ENCODE assay signal across 8 mouse cellular contexts in genomic region chr2:109890068-109890467, GRCm38 (mm10). TPM values are rescaled to one million over a fixed set of nuclear protein-coding genes. Genes with fewer than 3 reads are reported as not detected.
A peak's percentile ranks its signal among the peaks of the same experiment; 100 is the strongest.
DNase-seq lines count a peak whose midpoint lies in the region; ATAC-seq and TF ChIP-seq lines count a peak whose summit lies in the region.

No protein-coding gene starts in this region.

- H3K27ac ChIP-seq in lung, embryonic 15.5 days, result no peak overlapping the region
- H3K27ac ChIP-seq in embryonic facial prominence, embryonic 10.5 days (replicated peaks), result peak overlapping the region; percentile 98
- peak overlapping the region; percentile 84; the same call in 1 of the 2 replicates for H3K27ac ChIP-seq in intestine, embryonic 14.5 days (ENCODE audit: low read depth)
- peak overlapping the region; percentile 89 for H3K27ac ChIP-seq in neural tube, embryonic 13.5 days (replicated peaks)

- no peak overlapping the region; the same call in 1 of the 2 replicates for H3K9ac ChIP-seq in lung, embryonic 15.5 days
- peak overlapping the region; percentile 94 for H3K9ac ChIP-seq in intestine, embryonic 14.5 days (ENCODE audit: low read length)
- peak overlapping the region; percentile 96 for H3K9ac ChIP-seq in neural tube, embryonic 13.5 days

- H3K36me3 ChIP-seq in lung, embryonic 15.5 days, result peaks cover 9% of the 10 kb centered on the region
- peaks cover 10% of the 10 kb centered on the region for H3K36me3 ChIP-seq in embryonic facial prominence, embryonic 10.5 days (replicated peaks)
- H3K36me3 ChIP-seq in intestine, embryonic 14.5 days (ENCODE audit: control insufficient read depth, insufficient read depth, low read length), result peaks cover 9% of the 10 kb centered on the region
- peaks cover 10% of the 10 kb centered on the region for H3K36me3 ChIP-seq in neural tube, embryonic 13.5 days

- H3K9me3 ChIP-seq in lung, embryonic 15.5 days, result no peaks in the 10 kb centered on the region
- H3K9me3 ChIP-seq in embryonic facial prominence, embryonic 10.5 days, result no peaks in the 10 kb centered on the region
- H3K9me3 ChIP-seq in intestine, embryonic 14.5 days (ENCODE audit: control insufficient read depth, low read length), result 0 out of 2 replicates have a peak, but pooled peaks cover 5% of the 10 kb centered on the region
- H3K9me3 ChIP-seq in neural tube, embryonic 13.5 days, result no peaks in the 10 kb centered on the region

- no peak for TF ChIP-seq CTCF in lung, adult 2 months (IDR thresholded peaks at IDR 0.05; ENCODE audit: insufficient read depth, low read length)

- 39% methylated on average over 4 of the region's 4 CpGs for WGBS in lung, embryonic 15.5 days
- 37% methylated on average over 4 of the region's 4 CpGs for WGBS in lung, adult 2 months
- 37% methylated on average over 4 of the region's 4 CpGs for WGBS in embryonic facial prominence, embryonic 10.5 days
- 35% methylated on average over 4 of the region's 4 CpGs for WGBS in intestine, embryonic 14.5 days
- 42% methylated on average over 4 of the region's 4 CpGs for WGBS in neural tube, embryonic 13.5 days

- peak overlapping the region; percentile 82 for H3K4me3 ChIP-seq in lung, embryonic 15.5 days
- no peak overlapping the region for H3K4me3 ChIP-seq in lung, adult 2 months (replicated peaks; ENCODE audit: extremely low read depth, low read depth, low read length)
- peak overlapping the region; percentile 95 for H3K4me3 ChIP-seq in embryonic facial prominence, embryonic 10.5 days
- peak overlapping the region; percentile 98 for H3K4me3 ChIP-seq in intestine, embryonic 14.5 days (ENCODE audit: low read depth, low read length)
- H3K4me3 ChIP-seq in neural tube, embryonic 13.5 days, result peak overlapping the region; percentile 99

- DNase-seq in lung, adult 2 months, result no peak
- no peak for DNase-seq in embryonic facial prominence, embryonic 10.5 days (ENCODE audit: low spot score)
- no peak for DNase-seq in intestine, embryonic 14.5 days (ENCODE audit: low spot score)
- DNase-seq in layer of hippocampus, adult 9-10 months (ENCODE audit: low spot score), result no peak
- no peak for DNase-seq in adrenal gland, postnatal 25 days
- DNase-seq in layer of hippocampus, adult 9-11 months, result no peak

- H3K27me3 ChIP-seq in lung, embryonic 15.5 days, result no peaks in the 10 kb centered on the region
- H3K27me3 ChIP-seq in embryonic facial prominence, embryonic 10.5 days (replicated peaks; ENCODE audit: low read depth, poor library complexity, severe bottlenecking), result no peaks in the 10 kb centered on the region
- H3K27me3 ChIP-seq in intestine, embryonic 14.5 days (replicated peaks; ENCODE audit: control insufficient read depth, insufficient read depth, low read length), result no peaks in the 10 kb centered on the region
- H3K27me3 ChIP-seq in neural tube, embryonic 13.5 days, result no peaks in the 10 kb centered on the region

- no peak for ATAC-seq in lung, embryonic 15.5 days (ENCODE audit: borderline replicate concordance, extremely low read depth, low FRiP score, low TSS enrichment)
- ATAC-seq in intestine, embryonic 14.5 days (replicated peaks; ENCODE audit: low FRiP score, low TSS enrichment, low read depth), result no peak; the same call in 1 of the 2 replicates
- ATAC-seq in neural tube, embryonic 13.5 days (ENCODE audit: low read depth), result no peak

- peaks cover 11% of the 10 kb centered on the region for H3K4me1 ChIP-seq in lung, embryonic 15.5 days
- peaks cover 3% of the 10 kb centered on the region for H3K4me1 ChIP-seq in lung, adult 2 months (ENCODE audit: control insufficient read depth, insufficient read depth, low read length)
- H3K4me1 ChIP-seq in embryonic facial prominence, embryonic 10.5 days, result peaks cover 15% of the 10 kb centered on the region
- peaks cover 11% of the 10 kb centered on the region for H3K4me1 ChIP-seq in intestine, embryonic 14.5 days (replicated peaks; ENCODE audit: control insufficient read depth, insufficient read depth, low read length)
- H3K4me1 ChIP-seq in neural tube, embryonic 13.5 days (replicated peaks), result peaks cover 22% of the 10 kb centered on the region

- no peak for TF ChIP-seq POLR2A in lung, adult 2 months (IDR thresholded peaks at IDR 0.05; ENCODE audit: borderline replicate concordance, extremely low read depth, low read depth, low read length)

- peak overlapping the region; percentile 64 for H3K4me2 ChIP-seq in lung, embryonic 15.5 days
- peak overlapping the region; percentile 54 for H3K4me2 ChIP-seq in intestine, embryonic 14.5 days (ENCODE audit: low read length)
- H3K4me2 ChIP-seq in neural tube, embryonic 13.5 days, result peak overlapping the region; percentile 51

RNA-seq across cellular contexts. Expression of gene Lin7c, which starts 0.6 kb away (rescaled TPM):
- 55.9 and 56.4 TPM in 2 replicates for polyA plus RNA-seq in lung, embryonic 15.5 days (2015; fragmentation: Nextera tagmentation; extraction: Ambion mirVana)
- 6.3 and 12.5 TPM in 2 replicates for polyA plus RNA-seq in lung, adult 2 months (2012; rRNA removed)
- 77.9 and 79.9 TPM in 2 replicates for polyA plus RNA-seq in embryonic facial prominence, embryonic 10.5 days (2016; fragmentation: Nextera tagmentation; extraction: Ambion mirVana)
- polyA plus RNA-seq in intestine, embryonic 14.5 days (2014; fragmentation: Nextera tagmentation; extraction: Ambion mirVana), result 69.2 and 76.2 TPM in 2 replicates
- 152 and 176 TPM in 2 replicates for polyA plus RNA-seq in neural tube, embryonic 13.5 days (2015; fragmentation: Nextera tagmentation; extraction: Ambion mirVana)
- total RNA-seq in adrenal gland, postnatal 25 days (2021), result 61.6 and 88.7 TPM in 2 replicates

RNA-seq across cellular contexts. Expression of gene Lgr4, which starts 27.4 kb away (rescaled TPM):
- 2.9 and 3.0 TPM in 2 replicates for polyA plus RNA-seq in lung, embryonic 15.5 days (2015; fragmentation: Nextera tagmentation; extraction: Ambion mirVana)
- polyA plus RNA-seq in lung, adult 2 months (2012; rRNA removed), result 5.1 and 6.6 TPM in 2 replicates
- 14.1 and 14.6 TPM in 2 replicates for polyA plus RNA-seq in embryonic facial prominence, embryonic 10.5 days (2016; fragmentation: Nextera tagmentation; extraction: Ambion mirVana)
- polyA plus RNA-seq in intestine, embryonic 14.5 days (2014; fragmentation: Nextera tagmentation; extraction: Ambion mirVana), result 47.3 and 48.8 TPM in 2 replicates
- polyA plus RNA-seq in neural tube, embryonic 13.5 days (2015; fragmentation: Nextera tagmentation; extraction: Ambion mirVana), result 10.7 and 11.3 TPM in 2 replicates
- 222 and 259 TPM in 2 replicates for total RNA-seq in adrenal gland, postnatal 25 days (2021)
